23 mouse cellular contexts compared by ENCODE assay signal in genomic region chr13:15936109-15936508, GRCm38 (mm10).
DNase-seq lines count a peak whose midpoint lies in the region; ATAC-seq and TF ChIP-seq lines count a peak whose summit lies in the region.
"Had no signal": no experiment of that assay in that cellular context is flagged by ENCODE, and none has a peak within 500 bp of the region (broad histone marks: within the 10 kb centered on the region; RNA-seq: fewer than 3 reads in every experiment).

No protein-coding gene starts in this region.

- TF ChIP-seq POLR2A in myocyte (IDR thresholded peaks at IDR 0.05; ENCODE audit: insufficient read length, low read depth): no peak

- no peak overlapping the region for H3K4me2 ChIP-seq in myocyte (ENCODE audit: low read depth)
- no peak overlapping the region for H3K4me2 ChIP-seq in forebrain, embryonic 12.5 days
- H3K4me2 ChIP-seq: embryonic facial prominence, embryonic 13.5 days; forebrain, embryonic 15.5 days; heart, embryonic 12.5 days; hindbrain, embryonic 14.5 days; limb, embryonic 15.5 days; midbrain, embryonic 13.5 days; neural tube, embryonic 15.5 days; stomach, embryonic 15.5 days had no signal

- 83% methylated on average over 1 of the region's 1 CpGs for WGBS in forebrain, embryonic 12.5 days

- H3ac ChIP-seq in myocyte (ENCODE audit: control insufficient read depth, insufficient read length): no peak overlapping the region

- no peak overlapping the region for H3K4me3 ChIP-seq in myocyte
- H3K4me3 ChIP-seq in forebrain, embryonic 12.5 days (replicated peaks): no peak overlapping the region
- H3K4me3 ChIP-seq: embryonic facial prominence, embryonic 13.5 days; forebrain, embryonic 15.5 days; heart, embryonic 12.5 days; limb, embryonic 15.5 days; midbrain, embryonic 13.5 days; neural tube, embryonic 15.5 days; stomach, embryonic 15.5 days had no signal

- peak; percentile 19 for DNase-seq in 3T3-L1 (ENCODE audit: low read depth, low spot score)
- DNase-seq in CD4-positive helper T cell, adult 2 months (ENCODE audit: low read depth, low spot score): peak; percentile 59
- DNase-seq in heart, postnatal 4 days: no peak
- DNase-seq in layer of hippocampus, postnatal 14 days (ENCODE audit: low spot score in 2 of 2): no peak
- DNase-seq: adrenal gland, postnatal 10 days; cerebellum, adult 9-11 months; heart, postnatal 14 days; right cerebral cortex, postnatal 14 days; spleen, adult 18-20 months; thymus, adult 18-20 months had no signal

- H3K4me1 ChIP-seq in forebrain, embryonic 12.5 days: no peaks in the 10 kb centered on the region
- H3K4me1 ChIP-seq: forebrain, embryonic 15.5 days; heart, embryonic 12.5 days; limb, embryonic 15.5 days; midbrain, embryonic 13.5 days; neural tube, embryonic 15.5 days; stomach, embryonic 15.5 days had no signal

- H3K36me3 ChIP-seq in myocyte (ENCODE audit: control insufficient read depth, insufficient read depth): no peaks in the 10 kb centered on the region
- no peaks in the 10 kb centered on the region for H3K36me3 ChIP-seq in forebrain, embryonic 12.5 days (replicated peaks)
- H3K36me3 ChIP-seq: embryonic facial prominence, embryonic 13.5 days; forebrain, embryonic 15.5 days; heart, embryonic 12.5 days; limb, embryonic 15.5 days; midbrain, embryonic 13.5 days; neural tube, embryonic 15.5 days; stomach, embryonic 15.5 days had no signal

- H3K27ac ChIP-seq in forebrain, embryonic 12.5 days: no peak overlapping the region
- H3K27ac ChIP-seq: embryonic facial prominence, embryonic 13.5 days; forebrain, embryonic 15.5 days; hindbrain, embryonic 14.5 days; limb, embryonic 15.5 days; midbrain, embryonic 13.5 days; neural tube, embryonic 15.5 days; stomach, embryonic 15.5 days had no signal

- no peak overlapping the region for H3K9ac ChIP-seq in forebrain, embryonic 12.5 days
- H3K9ac ChIP-seq: embryonic facial prominence, embryonic 13.5 days; forebrain, embryonic 15.5 days; heart, embryonic 12.5 days; hindbrain, embryonic 14.5 days; limb, embryonic 15.5 days; midbrain, embryonic 13.5 days; neural tube, embryonic 15.5 days; stomach, embryonic 15.5 days had no signal

- peak; percentile 84 for ATAC-seq in common myeloid progenitor, adult 5-6 weeks (replicated peaks; ENCODE audit: low read depth, poor library complexity, severe bottlenecking)
- ATAC-seq in forebrain, embryonic 12.5 days (ENCODE audit: low FRiP score): no peak
- ATAC-seq: forebrain, embryonic 15.5 days; intestine, embryonic 16.5 days; lung, postnatal 0 days; midbrain, embryonic 13.5 days had no signal

- no peaks in the 10 kb centered on the region for H3K9me3 ChIP-seq in forebrain, embryonic 12.5 days
- H3K9me3 ChIP-seq: embryonic facial prominence, embryonic 13.5 days; forebrain, embryonic 15.5 days; heart, embryonic 12.5 days; limb, embryonic 15.5 days; neural tube, embryonic 15.5 days; stomach, embryonic 15.5 days had no signal

- no peaks in the 10 kb centered on the region for H3K27me3 ChIP-seq in myocyte (ENCODE audit: control insufficient read depth, insufficient read depth, insufficient read length)
- H3K27me3 ChIP-seq in forebrain, embryonic 12.5 days: no peaks in the 10 kb centered on the region
- H3K27me3 ChIP-seq: embryonic facial prominence, embryonic 13.5 days; forebrain, embryonic 15.5 days; heart, embryonic 12.5 days; limb, embryonic 15.5 days; midbrain, embryonic 13.5 days; neural tube, embryonic 15.5 days; stomach, embryonic 15.5 days had no signal

- H3K79me2 ChIP-seq in myocyte (ENCODE audit: control insufficient read depth, insufficient read depth): no peaks in the 10 kb centered on the region

TF ChIP-seq in myocyte, 11 proteins besides CTCF, POLR2A, EP300 and RAD21:
- TF ChIP-seq CEBPB (IDR thresholded peaks at IDR 0.05; ENCODE audit: insufficient read depth, poor library complexity, severe bottlenecking): 0 out of 2 replicates have a peak, but pooled peaks have one; percentile 31
- no peak for TF ChIP-seq E2F4 (IDR thresholded peaks at IDR 0.05; ENCODE audit: insufficient read depth)
TF ChIP-seq in myocyte: peak in this region for 1.

Comparison
In these comparisons a context has a peak if more than half of its experiments do, and no peak if none do; other contexts are left out.
1. DNase-seq: peak in 3T3-L1 (single experiment) and CD4-positive helper T cell, adult 2 months (single experiment); none in heart, postnatal 4 days (single experiment) and layer of hippocampus, postnatal 14 days (0 of 2).